Mouse (Mus musculus): ENCODE measurements around the gene Galnt9. TPM values are rescaled to one million over a fixed set of nuclear protein-coding genes. Genes with fewer than 3 reads are reported as not detected.

Galnt9 gene
- polyA plus RNA-seq, 1 experiment from 2014 or later, result 14.2 TPM

- H3K27ac ChIP-seq (replicated peaks), result no peak overlapping the region
- H3K4me1 ChIP-seq, result peaks cover 14% of the 10 kb centered on the region
- no peaks in the 10 kb centered on the region for H3K27me3 ChIP-seq
- H3K9me3 ChIP-seq, result no peaks in the 10 kb centered on the region
- H3K4me3 ChIP-seq, result no peak overlapping the region
- no peak overlapping the region for H3K9ac ChIP-seq (replicated peaks)
- no peak for ATAC-seq (replicated peaks)
- WGBS, result 93% methylated on average over 8 of the region's 8 CpGs
- H3K36me3 ChIP-seq, result no peaks in the 10 kb centered on the region
- H3K4me2 ChIP-seq (replicated peaks), result no peak overlapping the region
Measured at GRCm38 (mm10) chr5:110559679-110560078, 15.5 kb downstream of the Galnt9 start.

GRCm38 (mm10) chr5:110562741-110563326 is 18.7 kb downstream of the Galnt9 start:
- Histone ChIP-seq H3K9me3 (no peaks in the 10 kb centered on the region), H3K27ac (replicated peaks) (peak overlapping the region; percentile 80), H3K4me1 (peaks cover 14% of the 10 kb centered on the region), H3K27me3 (no peaks in the 10 kb centered on the region), H3K4me3 (no peak overlapping the region), H3K9ac (replicated peaks) (no peak overlapping the region), H3K36me3 (no peaks in the 10 kb centered on the region), H3K4me2 (replicated peaks) (peak overlapping the region; percentile 23)
- WGBS, result 58% methylated on average over 16 of the region's 16 CpGs
- peak; percentile 55; the same call in 1 of the 2 replicates for ATAC-seq (replicated peaks)

- WGBS, result 57% methylated on average over 4 of the region's 4 CpGs
- Histone ChIP-seq H3K9me3 (no peaks in the 10 kb centered on the region), H3K4me2 (replicated peaks) (no peak overlapping the region), H3K4me1 (peaks cover 14% of the 10 kb centered on the region), H3K36me3 (no peaks in the 10 kb centered on the region), H3K27ac (replicated peaks) (no peak overlapping the region), H3K27me3 (no peaks in the 10 kb centered on the region), H3K9ac (replicated peaks) (no peak overlapping the region), H3K4me3 (no peak overlapping the region)
- ATAC-seq (replicated peaks), result no peak
Measured at GRCm38 (mm10) chr5:110564986-110565644, 21.0 kb downstream of the Galnt9 start.

GRCm38 (mm10) chr5:110567547-110567946 is 23.4 kb downstream of the Galnt9 start:
- ATAC-seq (replicated peaks), result no peak
- Histone ChIP-seq H3K4me2 (replicated peaks) (no peak overlapping the region), H3K27me3 (no peaks in the 10 kb centered on the region), H3K9me3 (no peaks in the 10 kb centered on the region), H3K4me3 (no peak overlapping the region), H3K4me1 (peaks cover 12% of the 10 kb centered on the region), H3K36me3 (no peaks in the 10 kb centered on the region), H3K27ac (replicated peaks) (no peak overlapping the region), H3K9ac (replicated peaks) (no peak overlapping the region)
- 76% methylated on average over 2 of the region's 2 CpGs for WGBS

GRCm38 (mm10) chr5:110574888-110575287 is 30.7 kb downstream of the Galnt9 start:
- Histone ChIP-seq H3K27me3 (no peaks in the 10 kb centered on the region), H3K4me2 (replicated peaks) (no peak overlapping the region), H3K9ac (replicated peaks) (no peak overlapping the region), H3K36me3 (no peaks in the 10 kb centered on the region), H3K9me3 (no peaks in the 10 kb centered on the region), H3K4me1 (no peaks in the 10 kb centered on the region), H3K27ac (replicated peaks) (no peak overlapping the region), H3K4me3 (no peak overlapping the region)
- ATAC-seq (replicated peaks), result no peak
- 77% methylated on average over 6 of the region's 6 CpGs for WGBS

- Histone ChIP-seq H3K36me3 (no peaks in the 10 kb centered on the region), H3K4me2 (replicated peaks) (no peak overlapping the region), H3K27me3 (no peaks in the 10 kb centered on the region), H3K4me3 (no peak overlapping the region), H3K9ac (replicated peaks) (no peak overlapping the region), H3K9me3 (no peaks in the 10 kb centered on the region), H3K4me1 (peaks cover 9% of the 10 kb centered on the region; the same call in 1 of the 2 replicates), H3K27ac (replicated peaks) (no peak overlapping the region)
- 89% methylated on average over 4 of the region's 4 CpGs for WGBS
- ATAC-seq (replicated peaks), result no peak
Measured at GRCm38 (mm10) chr5:110579296-110579695, 35.1 kb downstream of the Galnt9 start.

GRCm38 (mm10) chr5:110580569-110581239 is 36.5 kb downstream of the Galnt9 start:
- no peak overlapping the region for H3K4me2 ChIP-seq (replicated peaks)
- ATAC-seq (replicated peaks), result 0 out of 2 replicates have a peak, but pooled peaks have one; percentile 48

GRCm38 (mm10) chr5:110582647-110583538 is 38.7 kb downstream of the Galnt9 start:
- Histone ChIP-seq H3K9me3 (no peaks in the 10 kb centered on the region), H3K27me3 (no peaks in the 10 kb centered on the region), H3K4me3 (no peak overlapping the region), H3K36me3 (no peaks in the 10 kb centered on the region), H3K4me2 (replicated peaks) (no peak overlapping the region), H3K9ac (replicated peaks) (no peak overlapping the region), H3K27ac (replicated peaks) (no peak overlapping the region), H3K4me1 (peaks cover 9% of the 10 kb centered on the region; the same call in 1 of the 2 replicates)
- no peak for ATAC-seq (replicated peaks)
- 68% methylated on average over 10 of the region's 10 CpGs for WGBS

More at GRCm38 (mm10) chr5:110580569-110581239, 36.5 kb downstream of the Galnt9 start:
- no peak overlapping the region for H3K4me3 ChIP-seq
- no peaks in the 10 kb centered on the region for H3K9me3 ChIP-seq
- 59% methylated on average over 19 of the region's 19 CpGs for WGBS
- no peak overlapping the region for H3K27ac ChIP-seq (replicated peaks)
- H3K27me3 ChIP-seq, result no peaks in the 10 kb centered on the region
- H3K4me1 ChIP-seq, result peaks cover 9% of the 10 kb centered on the region; the same call in 1 of the 2 replicates
- H3K36me3 ChIP-seq, result no peaks in the 10 kb centered on the region
- no peak overlapping the region for H3K9ac ChIP-seq (replicated peaks)

GRCm38 (mm10) chr5:110587467-110587866 is 43.3 kb downstream of the Galnt9 start:
- H3K4me1 ChIP-seq, result no peaks in the 10 kb centered on the region

GRCm38 (mm10) chr5:110589833-110590232 is 45.7 kb downstream of the Galnt9 start:
- H3K4me3 ChIP-seq, result no peak overlapping the region
- no peaks in the 10 kb centered on the region for H3K27me3 ChIP-seq
- H3K4me2 ChIP-seq (replicated peaks), result no peak overlapping the region
- no peaks in the 10 kb centered on the region for H3K36me3 ChIP-seq
- no peaks in the 10 kb centered on the region for H3K9me3 ChIP-seq
- WGBS, result 91% methylated on average over 8 of the region's 8 CpGs
- H3K27ac ChIP-seq (replicated peaks), result no peak overlapping the region
- ATAC-seq (replicated peaks), result no peak
- no peak overlapping the region for H3K9ac ChIP-seq (replicated peaks)
- H3K4me1 ChIP-seq, result no peaks in the 10 kb centered on the region

More at GRCm38 (mm10) chr5:110587467-110587866, 43.3 kb downstream of the Galnt9 start:
- H3K9me3 ChIP-seq, result no peaks in the 10 kb centered on the region
- no peak overlapping the region for H3K27ac ChIP-seq (replicated peaks)
- H3K36me3 ChIP-seq, result no peaks in the 10 kb centered on the region
- no peaks in the 10 kb centered on the region for H3K27me3 ChIP-seq
- no peak for ATAC-seq (replicated peaks)
- H3K4me3 ChIP-seq, result no peak overlapping the region
- H3K9ac ChIP-seq (replicated peaks), result no peak overlapping the region
- H3K4me2 ChIP-seq (replicated peaks), result no peak overlapping the region

- H3K4me3 ChIP-seq, result no peak overlapping the region
- no peak for ATAC-seq (replicated peaks)
- peaks cover 11% of the 10 kb centered on the region; the same call in 1 of the 2 replicates for H3K4me1 ChIP-seq
- no peaks in the 10 kb centered on the region for H3K27me3 ChIP-seq
- no peaks in the 10 kb centered on the region for H3K36me3 ChIP-seq
- H3K9me3 ChIP-seq, result no peaks in the 10 kb centered on the region
- WGBS, result 90% methylated on average over 8 of the region's 8 CpGs
- H3K4me2 ChIP-seq (replicated peaks), result no peak overlapping the region
- H3K27ac ChIP-seq (replicated peaks), result no peak overlapping the region
- H3K9ac ChIP-seq (replicated peaks), result no peak overlapping the region
Measured at GRCm38 (mm10) chr5:110594465-110594864, 50.3 kb downstream of the Galnt9 start.
